Mouse (Mus musculus) heart, postnatal 0 days (tissue): ENCODE measurements around the gene D430041D05Rik. TPM values are rescaled to one million over a fixed set of nuclear protein-coding genes. Genes with fewer than 3 reads are reported as not detected.

Source experiments
- ATAC-seq: fragments of 200-750 bp; cut with Nextera tagmentation; 2 replicates; pipeline ENCODE4 v1.8.0; 2017; ENCODE audit warnings: low read depth, moderate number of reproducible peaks, moderate library complexity; ENCODE audit not compliant: insufficient read depth
- DNase-seq: peaks from one replicate; pipeline ENCODE4 v3.0.0-alpha.2; 2016; ENCODE audit warnings: low spot score
- H3K27ac ChIP-seq: fragments of 300-500 bp; sonication (generic); 2 replicates; pipeline ENCODE4 v1.5.1; 2014; ENCODE audit warnings: low read depth, mild to moderate bottlenecking
- H3K27me3 ChIP-seq: fragments of 300-500 bp; sonication (generic); 2 replicates; pipeline ENCODE4 v1.6.1; 2014; ENCODE audit warnings: low read length, mixed read lengths; ENCODE audit not compliant: control insufficient read depth, insufficient read depth
- H3K36me3 ChIP-seq: fragments of 300-500 bp; sonication (generic); replicated peaks from 2 replicates; pipeline ENCODE4 v1.6.1; 2014; ENCODE audit warnings: low read length, mixed read lengths; ENCODE audit not compliant: control insufficient read depth, insufficient read depth
- H3K4me1 ChIP-seq: fragments of 300-500 bp; sonication (generic); 2 replicates; pipeline ENCODE4 v1.6.1; 2014; ENCODE audit warnings: antibody characterized with exemption; ENCODE audit not compliant: control insufficient read depth, insufficient read depth
- H3K4me2 ChIP-seq: fragments of 300-500 bp; sonication (generic); 2 replicates; pipeline ENCODE4 v1.6.1; 2014; ENCODE audit warnings: low read depth, mild to moderate bottlenecking, low read length, moderate library complexity
- H3K4me3 ChIP-seq: fragments of 300-500 bp; sonication (generic); 2 replicates; pipeline ENCODE4 v1.5.1; 2014; ENCODE audit warnings: low read depth, low read length
- H3K9ac ChIP-seq: fragments of 300-500 bp; sonication (generic); replicated peaks from 2 replicates; pipeline ENCODE4 v1.6.1; 2014; ENCODE audit warnings: low read depth, low read length, mixed read lengths
- H3K9me3 ChIP-seq: fragments of 300-500 bp; sonication (generic); replicated peaks from 2 replicates; pipeline ENCODE4 v1.6.1; 2016; ENCODE audit warnings: low read length; ENCODE audit not compliant: control insufficient read depth
- CTCF ChIP-seq: IDR thresholded peaks from 2 replicates; pipeline ENCODE4 v1.5.1; 2016; ENCODE audit warnings: antibody characterized with exemption, control low read depth, low read depth
- EP300 ChIP-seq: IDR thresholded peaks from 2 replicates; pipeline ENCODE4 v1.6.1; 2016; ENCODE audit warnings: antibody characterized with exemption, low read depth
- WGBS: fragments of 180-500 bp; shearing (Covaris S2); extraction: QIAGEN DNeasy Blood & Tissue Kit; methylation state at CpG from one replicate; pipeline ENCODE4 v1.1.7; 2014; 5-methylcytosine and 5-hydroxymethylcytosine counted together
- polyA plus RNA-seq: library from polyadenylated mRNA; unstranded; fragments of >200 nt; fragmentation: Nextera tagmentation; extraction: Ambion mirVana; gene quantifications from 2 replicates; pipeline ENCODE4 v1.2.1, GENCODE M21; 2015
- total RNA-seq: library from RNA; depleted of rRNA; stranded (reverse); fragments of >200 nt; gene quantifications from 2 replicates; pipeline ENCODE4 v1.2.3, GENCODE M21; 2014; ENCODE audit warnings: low replicate concordance

D430041D05Rik gene
- total and polyA plus RNA-seq, 2 experiments from 2014 or later = 0.03 TPM; not detected in 1

- no peak overlapping the region for H3K4me2 ChIP-seq
- H3K36me3 ChIP-seq = no peaks in the 10 kb centered on the region
- no peak for ATAC-seq
- no peaks in the 10 kb centered on the region for H3K4me1 ChIP-seq
- H3K27me3 ChIP-seq = no peaks in the 10 kb centered on the region
- 81% methylated on average over 6 of the region's 6 CpGs for WGBS
- TF ChIP-seq EP300 (no peak), CTCF (no peak)
- no peaks in the 10 kb centered on the region for H3K9me3 ChIP-seq
- no peak overlapping the region for H3K27ac ChIP-seq
- DNase-seq = no peak
- no peak overlapping the region for H3K9ac ChIP-seq
- H3K4me3 ChIP-seq = no peak overlapping the region
These were observed 93.2 kb downstream of the D430041D05Rik start for GRCm38 (mm10) chr2:104317631-104318030.

- H3K36me3 ChIP-seq = no peaks in the 10 kb centered on the region
- no peak overlapping the region for H3K4me2 ChIP-seq
- DNase-seq = no peak
- 83% methylated on average over 8 of the region's 8 CpGs for WGBS
- H3K27me3 ChIP-seq = no peaks in the 10 kb centered on the region
- no peaks in the 10 kb centered on the region for H3K4me1 ChIP-seq
- H3K9me3 ChIP-seq = no peaks in the 10 kb centered on the region
- no peak overlapping the region for H3K4me3 ChIP-seq
- no peak overlapping the region for H3K27ac ChIP-seq
- no peak for ATAC-seq
- TF ChIP-seq EP300 (no peak), CTCF (no peak)
- H3K9ac ChIP-seq = no peak overlapping the region
These were observed 94.3 kb downstream of the D430041D05Rik start for GRCm38 (mm10) chr2:104316483-104316882.

- Histone ChIP-seq H3K4me1 (no peaks in the 10 kb centered on the region), H3K27me3 (no peaks in the 10 kb centered on the region), H3K9me3 (no peaks in the 10 kb centered on the region), H3K9ac (no peak overlapping the region), H3K4me2 (no peak overlapping the region), H3K4me3 (no peak overlapping the region), H3K27ac (no peak overlapping the region), H3K36me3 (no peaks in the 10 kb centered on the region)
- WGBS = 70% methylated on average over 6 of the region's 6 CpGs
- no peak for TF ChIP-seq EP300
- TF ChIP-seq CTCF = no peak
- DNase-seq (no peak), ATAC-seq (no peak)
These were observed 97.6 kb downstream of the D430041D05Rik start for GRCm38 (mm10) chr2:104313246-104313645.

GRCm38 (mm10) chr2:104307102-104307501 lies 103.7 kb downstream of the D430041D05Rik start:
- no peak overlapping the region for H3K4me3 ChIP-seq
- DNase-seq (no peak), ATAC-seq (no peak)
- H3K36me3 ChIP-seq = no peaks in the 10 kb centered on the region
- no peak overlapping the region for H3K9ac ChIP-seq
- TF ChIP-seq CTCF (no peak), EP300 (no peak)
- no peaks in the 10 kb centered on the region for H3K27me3 ChIP-seq
- no peak overlapping the region for H3K27ac ChIP-seq
- 71% methylated on average over 4 of the region's 4 CpGs for WGBS
- H3K9me3 ChIP-seq = no peaks in the 10 kb centered on the region
- no peaks in the 10 kb centered on the region for H3K4me1 ChIP-seq
- H3K4me2 ChIP-seq = no peak overlapping the region

- Histone ChIP-seq H3K9ac (no peak overlapping the region), H3K4me2 (no peak overlapping the region), H3K9me3 (no peaks in the 10 kb centered on the region), H3K36me3 (no peaks in the 10 kb centered on the region), H3K4me3 (no peak overlapping the region), H3K27ac (no peak overlapping the region), H3K27me3 (no peaks in the 10 kb centered on the region), H3K4me1 (no peaks in the 10 kb centered on the region)
- ATAC-seq = no peak
- no peak for DNase-seq
- TF ChIP-seq EP300 (no peak), CTCF (no peak)
- WGBS = 66% methylated on average over 5 of the region's 5 CpGs
These were observed 105.1 kb downstream of the D430041D05Rik start for GRCm38 (mm10) chr2:104305722-104306121.

- 55% methylated on average over 1 of the region's 1 CpGs for WGBS
- H3K36me3 ChIP-seq = no peaks in the 10 kb centered on the region
- H3K4me2 ChIP-seq = no peak overlapping the region
- no peak for ATAC-seq
- DNase-seq = no peak
- H3K9me3 ChIP-seq = no peaks in the 10 kb centered on the region
- no peaks in the 10 kb centered on the region for H3K27me3 ChIP-seq
- H3K9ac ChIP-seq = no peak overlapping the region
- TF ChIP-seq EP300 (no peak), CTCF (no peak)
- H3K4me1 ChIP-seq = no peaks in the 10 kb centered on the region
- H3K27ac ChIP-seq = no peak overlapping the region
- no peak overlapping the region for H3K4me3 ChIP-seq
These were observed 110.9 kb downstream of the D430041D05Rik start for GRCm38 (mm10) chr2:104299912-104300311.
